Mouse (Mus musculus) thymus, adult 2 months (tissue): ENCODE measurements around the gene Ascc2. TPM values are rescaled to one million over a fixed set of nuclear protein-coding genes. Genes with fewer than 3 reads are reported as not detected.

ENCODE experiments used
- DNase-seq: peaks from one replicate; pipeline ENCODE4 v3.0.0; 2021
- H3K27ac ChIP-seq: fragments of 200-500 bp; 2 replicates; pipeline ENCODE4 v1.5.1; 2012; ENCODE audit warnings: low read length, control low read depth; ENCODE audit not compliant: control insufficient read depth, insufficient read depth
- H3K27me3 ChIP-seq: fragments of 200-500 bp; 2 replicates; pipeline ENCODE4 v1.6.1; 2012; ENCODE audit warnings: mild to moderate bottlenecking, low read length, moderate library complexity, mixed read lengths; ENCODE audit not compliant: control insufficient read depth, insufficient read depth
- H3K36me3 ChIP-seq: fragments of 200-500 bp; 2 replicates; pipeline ENCODE4 v1.6.1; 2012; ENCODE audit warnings: mild to moderate bottlenecking, low read length, moderate library complexity; ENCODE audit not compliant: control insufficient read depth, insufficient read depth
- H3K4me1 ChIP-seq: fragments of 200-500 bp; replicated peaks from 2 replicates; pipeline ENCODE4 v1.6.1; 2012; ENCODE audit warnings: low read length; ENCODE audit not compliant: control insufficient read depth, insufficient read depth
- H3K4me3 ChIP-seq: fragments of 200-500 bp; 2 replicates; pipeline ENCODE4 v1.5.1; 2012; ENCODE audit warnings: mild to moderate bottlenecking, low read length, control low read depth, moderate library complexity; ENCODE audit not compliant: control insufficient read depth, insufficient read depth
- CTCF ChIP-seq: fragments of 200-500 bp; IDR thresholded peaks from 2 replicates; pipeline ENCODE4 v1.5.1; 2012; ENCODE audit warnings: mild to moderate bottlenecking, control low read depth, low read length, moderate library complexity, borderline replicate concordance; ENCODE audit not compliant: control insufficient read depth, poor library complexity, insufficient read depth; ENCODE audit errors: extremely low read depth
- POLR2A ChIP-seq: fragments of 200-500 bp; IDR thresholded peaks from 2 replicates; pipeline ENCODE4 v1.6.1; 2012; ENCODE audit warnings: mild to moderate bottlenecking, low read length, control low read depth, moderate library complexity; ENCODE audit not compliant: control insufficient read depth, poor library complexity, insufficient read depth; ENCODE audit errors: extremely low read depth
- WGBS: fragments of 180-500 bp; shearing (Covaris S2); methylation state at CpG from one replicate; pipeline ENCODE4 v1.1.7; 2018; 5-methylcytosine and 5-hydroxymethylcytosine counted together
- polyA plus RNA-seq: library from polyadenylated mRNA; depleted of rRNA; stranded (reverse); fragments of >200 nt; gene quantifications from 2 replicates; pipeline ENCODE4 v1.2.3, GENCODE M21; 2012; rRNA removed

The Ascc2 gene
- polyA plus RNA-seq, 1 experiment: 26.0 TPM

DNA sequence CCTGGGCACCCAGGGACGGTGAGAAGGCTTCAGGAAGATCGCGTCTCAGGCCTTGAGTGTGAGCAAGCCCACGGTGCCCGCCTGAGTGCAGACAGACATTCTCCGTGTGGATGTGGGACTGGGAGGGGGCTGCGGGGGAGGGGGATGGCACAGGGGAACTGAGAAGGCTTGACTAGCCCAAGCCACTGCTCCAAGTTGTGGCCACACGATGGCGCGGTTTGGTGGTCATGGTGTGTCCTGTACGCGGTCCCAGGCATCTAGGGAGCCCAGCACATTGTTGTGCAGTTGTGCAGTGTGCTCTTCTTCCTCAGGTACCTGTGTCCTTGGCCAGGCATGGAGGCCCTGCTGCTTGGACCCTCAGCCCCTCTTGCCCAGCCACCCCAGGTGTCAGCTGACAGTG lies 96.6 kb downstream of the Ascc2 start:
- WGBS: 90% methylated on average over 12 of the region's 12 CpGs
- DNase-seq: no peak
- TF ChIP-seq CTCF (no peak), POLR2A (no peak)
- Histone ChIP-seq H3K27me3 (no peaks in the 10 kb centered on the region), H3K27ac (no peak overlapping the region), H3K36me3 (no peaks in the 10 kb centered on the region), H3K4me1 (no peaks in the 10 kb centered on the region), H3K4me3 (no peak overlapping the region)

Other genes starting within 250 kb of the Ascc2 start
- 0.10 and 0.28 TPM in 2 replicates for gene Hormad2, start 196.6 kb upstream of the Ascc2 start, polyA plus RNA-seq
- 55.9 and 61.4 TPM in 2 replicates for gene Mtmr3, start 42.9 kb upstream of the Ascc2 start, polyA plus RNA-seq
- gene Gm11032, start 17.7 kb upstream of the Ascc2 start, polyA plus RNA-seq: not detected in 2 replicates
- 662 and 850 TPM in 2 replicates for gene Uqcr10, start 66.6 kb downstream of the Ascc2 start, polyA plus RNA-seq
- 66.0 and 73.8 TPM in 2 replicates for gene Zmat5, start 66.9 kb downstream of the Ascc2 start, polyA plus RNA-seq
- gene Cabp7, start 109.0 kb downstream of the Ascc2 start, polyA plus RNA-seq: 0.11 and 0.19 TPM in 2 replicates
- gene Nf2, start 211.8 kb downstream of the Ascc2 start, polyA plus RNA-seq: 50.8 and 56.1 TPM in 2 replicates
- gene Nipsnap1, start 236.2 kb downstream of the Ascc2 start, polyA plus RNA-seq: 52.3 and 53.5 TPM in 2 replicates